Mouse (Mus musculus) heart, embryonic 13.5 days (tissue): ENCODE data around the gene Bri3. TPM values are rescaled to one million over a fixed set of nuclear protein-coding genes. Genes with fewer than 3 reads are reported as not detected.
"Not testable (repeated sequence)": the region's sequence is repeated elsewhere in the genome, so short reads cannot be mapped to it uniquely, and the experiment has no call there.

Experiments
- ATAC-seq: fragments of 200-750 bp; cut with Nextera tagmentation; 2 replicates; pipeline ENCODE4 v1.8.0; 2017; ENCODE audit warnings: moderate TSS enrichment; ENCODE audit not compliant: insufficient number of reproducible peaks, low FRiP score, low TSS enrichment; ENCODE audit errors: extremely low read depth
- H3K27ac ChIP-seq: fragments of 300-500 bp; sonication (generic); replicated peaks from 2 replicates; pipeline ENCODE4 v1.5.1; 2015; ENCODE audit warnings: moderate library complexity, mild to moderate bottlenecking, inconsistent platforms
- H3K27me3 ChIP-seq: fragments of 300-500 bp; sonication (generic); replicated peaks from 2 replicates; pipeline ENCODE4 v1.6.1; 2015; ENCODE audit warnings: mild to moderate bottlenecking, inconsistent platforms
- H3K36me3 ChIP-seq: fragments of 300-500 bp; sonication (generic); 2 replicates; pipeline ENCODE4 v1.6.1; 2015; ENCODE audit warnings: mild to moderate bottlenecking, inconsistent platforms
- H3K4me1 ChIP-seq: fragments of 300-500 bp; sonication (generic); 2 replicates; pipeline ENCODE4 v1.6.1; 2015; ENCODE audit warnings: inconsistent platforms
- H3K4me2 ChIP-seq: fragments of 300-500 bp; sonication (generic); 2 replicates; pipeline ENCODE4 v1.6.1; 2015; ENCODE audit warnings: inconsistent platforms, mild to moderate bottlenecking, moderate library complexity
- H3K4me3 ChIP-seq: fragments of 300-500 bp; sonication (generic); 2 replicates; pipeline ENCODE4 v1.5.1; 2015; ENCODE audit warnings: moderate library complexity, mild to moderate bottlenecking, inconsistent platforms
- H3K9ac ChIP-seq: fragments of 300-500 bp; sonication (generic); 2 replicates; pipeline ENCODE4 v1.6.1; 2015; ENCODE audit warnings: inconsistent platforms, mild to moderate bottlenecking, moderate library complexity
- H3K9me3 ChIP-seq: fragments of 300-500 bp; sonication (generic); 2 replicates; pipeline ENCODE4 v1.6.1; 2016; ENCODE audit warnings: inconsistent platforms
- WGBS: fragments of 180-500 bp; shearing (Covaris S2); methylation state at CpG from one replicate; pipeline ENCODE4 v1.1.7; 2015; ENCODE audit warnings: mixed read lengths; 5-methylcytosine and 5-hydroxymethylcytosine counted together
- polyA plus RNA-seq: library from polyadenylated mRNA; unstranded; fragments of >200 nt; fragmentation: Nextera tagmentation; extraction: Ambion mirVana; gene quantifications from 2 replicates; pipeline ENCODE4 v1.2.1, GENCODE M21; 2015

The Bri3 gene
- polyA plus RNA-seq, 1 experiment from 2014 or later: 126 TPM

DNA sequence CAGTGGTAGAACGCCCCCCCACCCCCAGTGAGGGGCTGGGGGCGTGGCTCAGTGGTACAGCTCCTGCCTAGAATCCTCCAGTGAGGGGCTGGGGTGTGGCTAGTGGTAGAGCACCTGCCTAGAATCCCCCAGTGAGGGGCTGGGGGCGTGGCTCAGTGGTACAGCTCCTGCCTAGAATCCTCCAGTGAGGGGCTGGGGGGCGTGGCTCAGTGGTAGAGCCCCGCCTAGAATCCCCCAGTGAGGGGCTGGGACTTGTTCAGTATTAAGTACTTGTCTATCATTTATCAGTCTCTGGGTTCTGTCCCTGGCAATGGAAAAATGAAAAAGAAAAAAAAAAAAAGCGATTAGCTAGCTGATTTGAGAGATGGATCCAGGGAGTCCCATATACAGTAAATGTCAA, 122.3 kb downstream of the Bri3 start:
- H3K9me3 ChIP-seq, H3K4me1 ChIP-seq, H3K9ac ChIP-seq, H3K36me3 ChIP-seq, H3K4me2 ChIP-seq, H3K4me3 ChIP-seq, H3K27ac ChIP-seq, H3K27me3 ChIP-seq, ATAC-seq: not testable (repeated sequence)
- WGBS: 76% methylated on average over 6 of the region's 6 CpGs

DNA sequence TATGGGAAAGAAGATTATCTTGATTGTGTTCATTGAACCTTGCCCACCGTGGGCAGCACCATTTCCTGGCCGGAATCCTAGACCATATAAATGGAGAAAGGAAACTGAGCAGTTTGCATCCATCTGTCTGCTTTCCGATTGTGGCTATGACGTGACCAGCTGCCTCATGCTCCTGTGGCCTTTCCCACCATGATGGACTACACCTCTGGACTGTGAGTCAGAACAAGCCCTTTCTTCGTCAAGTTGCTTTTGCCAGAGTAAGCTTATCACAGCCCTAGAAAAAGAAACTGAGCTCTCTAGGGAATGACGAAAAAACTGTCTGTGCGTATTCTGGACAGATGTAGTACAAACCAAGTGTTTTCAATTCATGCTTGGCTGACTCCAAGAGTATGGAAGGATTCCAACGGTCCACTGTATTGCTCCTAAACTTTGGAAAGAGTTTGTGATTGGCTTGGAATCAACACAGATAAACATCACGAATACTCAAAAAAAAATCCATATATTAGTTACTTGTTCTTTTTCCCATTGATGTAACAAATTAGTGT, 124.5 kb downstream of the Bri3 start:
- H3K27ac ChIP-seq: no peak overlapping the region
- no peak overlapping the region for H3K4me2 ChIP-seq
- no peak for ATAC-seq
- H3K4me3 ChIP-seq: no peak overlapping the region
- H3K4me1 ChIP-seq: peaks cover 8% of the 10 kb centered on the region
- WGBS: 76% methylated on average over 9 of the region's 9 CpGs
- no peaks in the 10 kb centered on the region for H3K36me3 ChIP-seq
- H3K9ac ChIP-seq: no peak overlapping the region
- no peaks in the 10 kb centered on the region for H3K27me3 ChIP-seq
- no peaks in the 10 kb centered on the region for H3K9me3 ChIP-seq

DNA sequence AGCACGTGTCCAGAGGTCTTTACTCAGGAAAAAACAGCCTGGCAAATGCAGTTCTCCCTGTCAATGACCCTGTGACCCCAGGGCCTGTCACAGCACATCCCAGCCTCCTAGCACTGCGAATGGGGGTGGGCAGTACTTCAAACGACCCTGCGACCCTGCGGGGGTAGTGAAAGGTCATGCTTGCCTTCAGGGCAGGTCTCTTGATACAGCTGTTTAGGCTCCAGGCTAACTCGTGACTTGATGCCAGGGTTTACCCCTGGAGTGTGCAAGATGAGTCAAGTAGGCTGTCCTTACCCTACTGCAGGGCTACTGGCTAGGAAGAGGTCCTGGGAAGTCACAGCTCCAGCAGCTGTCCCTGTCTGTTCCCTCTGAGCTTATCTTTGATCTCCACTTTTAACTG, 126.7 kb downstream of the Bri3 start:
- no peaks in the 10 kb centered on the region for H3K27me3 ChIP-seq
- ATAC-seq: no peak
- no peak overlapping the region for H3K9ac ChIP-seq
- no peak overlapping the region for H3K4me3 ChIP-seq
- H3K9me3 ChIP-seq: no peaks in the 10 kb centered on the region
- no peak overlapping the region for H3K27ac ChIP-seq
- no peak overlapping the region for H3K4me2 ChIP-seq
- H3K4me1 ChIP-seq: peaks cover 4% of the 10 kb centered on the region; the same call in 1 of the 2 replicates
- H3K36me3 ChIP-seq: no peaks in the 10 kb centered on the region
- 9% methylated on average over 6 of the region's 6 CpGs for WGBS

DNA sequence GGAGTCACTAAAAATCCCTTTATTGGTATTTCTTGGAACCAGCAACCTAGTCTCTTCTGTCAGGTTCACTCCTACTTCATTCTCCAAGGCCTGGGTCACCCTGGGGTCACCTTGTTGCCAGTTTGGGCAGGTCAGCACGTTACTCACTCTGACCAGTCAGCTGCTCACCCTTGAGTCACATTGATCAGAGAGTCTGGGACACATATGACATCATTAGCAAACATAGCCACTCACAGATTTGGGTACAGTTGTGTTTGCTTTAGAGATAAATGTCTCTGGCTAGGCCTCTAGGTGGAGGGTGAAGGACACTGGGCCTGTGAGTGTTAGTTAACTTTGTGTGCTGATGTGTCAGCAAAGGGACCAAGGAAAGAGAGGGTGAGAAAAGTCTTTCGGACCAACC, 127.9 kb downstream of the Bri3 start:
- Histone ChIP-seq H3K9ac (no peak overlapping the region), H3K4me2 (no peak overlapping the region), H3K9me3 (peaks cover 5% of the 10 kb centered on the region; the same call in 1 of the 2 replicates), H3K4me1 (peaks cover 4% of the 10 kb centered on the region; the same call in 1 of the 2 replicates), H3K4me3 (no peak overlapping the region), H3K36me3 (no peaks in the 10 kb centered on the region), H3K27ac (no peak overlapping the region), H3K27me3 (no peaks in the 10 kb centered on the region)
- no peak for ATAC-seq
- 24% methylated on average over 2 of the region's 2 CpGs for WGBS

DNA sequence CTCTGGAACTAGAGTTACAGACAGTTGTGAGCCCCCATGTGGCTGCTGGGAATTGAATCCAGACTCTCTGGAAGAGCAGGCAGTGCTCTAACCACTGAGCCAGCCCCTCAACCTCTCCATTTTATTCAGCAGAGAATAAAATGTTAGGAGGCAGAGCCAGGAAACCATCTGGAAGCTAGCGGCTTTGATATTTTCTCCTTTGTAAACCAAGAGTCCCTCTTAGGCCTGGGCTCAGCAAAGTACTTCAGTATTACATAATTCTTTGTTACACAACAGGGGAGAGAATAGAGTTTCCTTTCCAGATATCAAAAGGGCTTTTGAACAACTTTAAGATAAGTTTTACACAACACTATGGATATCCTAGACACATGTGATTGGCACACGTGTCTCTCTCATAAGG, 128.6 kb downstream of the Bri3 start:
- Histone ChIP-seq H3K27ac (no peak overlapping the region), H3K36me3 (no peaks in the 10 kb centered on the region), H3K4me3 (no peak overlapping the region), H3K4me2 (no peak overlapping the region), H3K9me3 (peaks cover 5% of the 10 kb centered on the region; the same call in 1 of the 2 replicates), H3K9ac (no peak overlapping the region), H3K4me1 (peaks cover 4% of the 10 kb centered on the region; the same call in 1 of the 2 replicates), H3K27me3 (no peaks in the 10 kb centered on the region)
- 67% methylated on average over 2 of the region's 2 CpGs for WGBS
- ATAC-seq: no peak

DNA sequence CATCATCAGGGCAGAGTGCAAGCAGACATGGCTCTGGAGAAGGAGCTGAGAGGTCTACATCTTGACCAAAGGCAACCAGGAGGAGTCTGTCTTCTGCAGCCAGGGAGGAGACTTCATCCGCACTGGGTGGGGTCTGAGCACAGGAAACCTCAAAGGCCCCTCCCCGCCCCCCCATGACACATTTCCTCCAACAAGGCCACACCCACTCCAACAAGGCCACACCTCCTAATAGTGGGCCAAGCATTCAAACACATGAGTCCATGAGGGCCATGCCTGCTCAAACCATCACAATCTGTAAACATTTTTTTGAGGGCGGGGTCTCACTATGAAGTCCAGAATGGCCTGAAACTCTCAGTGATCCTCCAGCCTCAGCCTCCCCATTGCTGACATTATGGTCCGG, 135.2 kb downstream of the Bri3 start:
- Histone ChIP-seq H3K27me3 (no peaks in the 10 kb centered on the region), H3K4me3 (no peak overlapping the region), H3K36me3 (no peaks in the 10 kb centered on the region), H3K9me3 (peaks cover 10% of the 10 kb centered on the region; the same call in 1 of the 2 replicates), H3K9ac (no peak overlapping the region), H3K27ac (no peak overlapping the region), H3K4me2 (no peak overlapping the region), H3K4me1 (no peaks in the 10 kb centered on the region)
- WGBS: 79% methylated on average over 4 of the region's 4 CpGs
- ATAC-seq: no peak

DNA sequence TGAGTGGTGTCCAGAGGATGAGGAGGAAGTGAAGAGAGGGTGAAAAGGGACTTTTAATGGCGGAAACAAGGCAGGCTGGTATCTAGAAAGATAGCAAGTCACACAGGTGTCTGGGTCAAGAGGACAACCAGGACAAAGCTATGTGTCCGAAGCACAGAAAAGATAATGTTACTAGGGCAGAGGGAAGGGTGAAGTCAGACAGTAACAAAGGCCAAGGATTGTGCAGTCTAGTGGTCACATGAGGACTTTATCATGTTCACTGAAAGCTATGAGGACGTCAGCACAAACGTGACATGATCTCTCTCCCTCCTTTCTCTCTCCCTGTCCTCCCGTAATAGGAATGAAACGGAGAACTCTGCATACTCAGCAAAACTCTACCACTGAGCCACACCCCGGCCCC, 136.5 kb downstream of the Bri3 start:
- Histone ChIP-seq H3K27me3 (no peaks in the 10 kb centered on the region), H3K4me2 (no peak overlapping the region), H3K9me3 (peaks cover 15% of the 10 kb centered on the region; the same call in 1 of the 2 replicates), H3K9ac (no peak overlapping the region), H3K4me1 (no peaks in the 10 kb centered on the region), H3K36me3 (no peaks in the 10 kb centered on the region), H3K4me3 (no peak overlapping the region), H3K27ac (no peak overlapping the region)
- ATAC-seq: no peak
- WGBS: 66% methylated on average over 7 of the region's 7 CpGs

DNA sequence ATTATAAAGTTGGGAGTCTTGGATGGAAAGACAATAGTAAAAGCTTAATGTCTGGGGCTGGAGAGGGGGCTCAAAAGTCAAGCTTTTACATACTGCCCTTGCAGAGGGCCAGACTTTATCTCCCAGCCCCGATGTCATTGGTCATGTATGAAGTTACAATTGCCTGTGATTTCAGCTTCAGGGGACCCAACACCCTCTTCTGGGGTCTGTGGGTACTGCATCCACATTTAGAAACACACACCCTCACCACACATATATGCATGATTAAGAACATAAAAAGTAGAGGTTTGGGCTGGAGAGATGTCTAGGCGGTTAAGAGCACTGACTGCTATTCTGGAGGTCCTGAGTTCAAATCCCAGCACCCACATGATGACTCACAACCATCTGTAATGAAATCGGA, 137.5 kb downstream of the Bri3 start:
- no peaks in the 10 kb centered on the region for H3K36me3 ChIP-seq
- H3K9me3 ChIP-seq: peaks cover 14% of the 10 kb centered on the region; the same call in 1 of the 2 replicates
- no peaks in the 10 kb centered on the region for H3K27me3 ChIP-seq
- WGBS: 68% methylated on average over 3 of the region's 3 CpGs
- no peak overlapping the region for H3K9ac ChIP-seq
- no peaks in the 10 kb centered on the region for H3K4me1 ChIP-seq
- no peak overlapping the region for H3K27ac ChIP-seq
- H3K4me3 ChIP-seq: no peak overlapping the region
- no peak for ATAC-seq
- H3K4me2 ChIP-seq: no peak overlapping the region

DNA sequence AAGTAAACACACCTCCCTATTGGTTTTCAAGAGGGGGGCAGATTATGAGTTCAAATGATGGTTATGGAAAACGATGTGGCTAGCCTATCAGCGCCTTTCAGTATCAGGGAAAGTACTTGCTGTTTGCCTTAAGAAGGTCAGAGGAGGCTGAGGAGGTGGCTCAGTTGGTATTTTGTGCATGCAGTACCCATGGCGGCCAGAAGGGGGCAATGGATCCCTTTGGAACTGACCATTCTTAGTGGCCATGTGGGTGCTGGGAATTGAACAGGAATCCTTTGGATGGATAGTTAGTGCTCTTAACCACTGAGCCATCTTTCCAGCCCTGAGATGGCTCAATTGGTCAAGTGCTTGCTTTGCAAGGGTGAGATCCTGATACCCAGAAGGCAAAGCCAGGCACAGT, 139.7 kb downstream of the Bri3 start:
- H3K9ac ChIP-seq: no peak overlapping the region
- H3K4me3 ChIP-seq: no peak overlapping the region
- no peaks in the 10 kb centered on the region for H3K27me3 ChIP-seq
- H3K9me3 ChIP-seq: peaks cover 10% of the 10 kb centered on the region; the same call in 1 of the 2 replicates
- no peak for ATAC-seq
- H3K27ac ChIP-seq: no peak overlapping the region
- no peaks in the 10 kb centered on the region for H3K4me1 ChIP-seq
- H3K36me3 ChIP-seq: no peaks in the 10 kb centered on the region
- H3K4me2 ChIP-seq: no peak overlapping the region
- WGBS: 57% methylated on average over 3 of the region's 3 CpGs

DNA sequence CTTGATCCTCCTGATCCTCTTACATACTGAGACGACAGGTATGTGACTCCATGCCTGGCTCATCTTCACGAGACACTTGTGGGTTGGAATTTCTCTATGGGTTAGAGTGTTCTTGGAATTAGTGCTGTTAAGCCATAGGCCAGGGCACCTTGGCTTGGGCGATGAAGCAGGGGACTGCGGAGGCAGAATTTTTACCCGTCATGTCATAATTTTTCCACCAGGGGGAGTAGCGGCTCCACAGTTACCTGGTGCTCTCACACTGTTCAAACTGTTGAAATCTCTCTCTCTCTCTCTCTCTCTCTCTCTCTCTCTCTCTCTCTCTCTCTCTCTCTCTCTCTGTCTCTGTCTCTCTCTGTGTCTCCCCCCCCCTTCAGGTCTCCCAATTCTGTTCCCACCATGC, 143.6 kb downstream of the Bri3 start:
- Histone ChIP-seq H3K9me3 (peaks cover 10% of the 10 kb centered on the region; the same call in 1 of the 2 replicates), H3K36me3 (no peaks in the 10 kb centered on the region), H3K27me3 (no peaks in the 10 kb centered on the region), H3K4me2 (no peak overlapping the region), H3K4me3 (no peak overlapping the region), H3K9ac (no peak overlapping the region), H3K27ac (no peak overlapping the region), H3K4me1 (no peaks in the 10 kb centered on the region)
- WGBS: 7% methylated on average over 6 of the region's 6 CpGs
- ATAC-seq: no peak

DNA sequence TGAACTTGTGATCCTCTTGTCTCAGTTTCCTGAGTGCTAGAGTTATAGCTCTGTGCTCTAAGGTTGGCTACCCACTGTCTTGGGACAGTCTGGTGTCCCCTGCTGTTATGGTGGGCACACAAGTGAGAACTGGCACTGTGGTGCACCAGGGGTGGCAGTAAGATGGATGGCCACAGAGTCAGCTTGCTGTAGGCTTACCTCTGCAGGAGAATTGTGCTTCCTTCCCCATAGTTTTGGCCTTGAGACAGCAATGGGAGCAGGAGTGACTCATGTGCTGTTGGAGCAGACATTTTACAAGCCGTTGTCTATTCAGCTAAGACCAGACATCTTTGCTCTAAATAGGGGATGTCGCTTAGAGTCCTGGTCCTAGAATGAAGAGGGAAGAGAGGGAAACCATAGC, 149.9 kb downstream of the Bri3 start:
- no peak for ATAC-seq
- H3K36me3 ChIP-seq: no peaks in the 10 kb centered on the region
- H3K9ac ChIP-seq: no peak overlapping the region
- no peak overlapping the region for H3K4me3 ChIP-seq
- no peaks in the 10 kb centered on the region for H3K27me3 ChIP-seq
- WGBS: 82% methylated on average over 2 of the region's 2 CpGs
- H3K27ac ChIP-seq: no peak overlapping the region
- no peaks in the 10 kb centered on the region for H3K9me3 ChIP-seq
- H3K4me2 ChIP-seq: no peak overlapping the region
- H3K4me1 ChIP-seq: no peaks in the 10 kb centered on the region

DNA sequence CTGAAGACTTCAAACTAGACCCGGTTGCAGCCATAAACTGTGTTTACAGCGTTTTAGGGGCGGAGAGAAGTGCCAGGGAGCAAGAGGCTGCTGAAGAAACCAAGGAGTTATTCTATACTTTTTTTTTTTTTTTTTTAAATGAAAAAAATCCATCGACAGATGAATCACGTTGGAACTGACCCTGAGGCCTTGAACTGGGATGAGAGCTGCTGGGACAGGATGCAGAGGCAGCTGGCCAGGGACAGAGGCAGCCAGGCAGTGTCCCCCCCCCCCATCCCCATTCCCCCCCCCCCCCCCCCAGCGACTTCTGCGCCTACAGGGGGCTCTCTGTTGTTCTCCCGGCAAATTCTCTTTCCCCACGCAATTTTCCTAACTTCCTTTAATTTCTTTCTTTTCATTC, 153.3 kb downstream of the Bri3 start:
- no peaks in the 10 kb centered on the region for H3K9me3 ChIP-seq
- no peak overlapping the region for H3K4me3 ChIP-seq
- no peak overlapping the region for H3K27ac ChIP-seq
- ATAC-seq: no peak
- H3K36me3 ChIP-seq: no peaks in the 10 kb centered on the region
- no peaks in the 10 kb centered on the region for H3K4me1 ChIP-seq
- H3K27me3 ChIP-seq: no peaks in the 10 kb centered on the region
- H3K4me2 ChIP-seq: no peak overlapping the region
- WGBS: 39% methylated on average over 6 of the region's 9 CpGs
- no peak overlapping the region for H3K9ac ChIP-seq
